10 mouse cellular contexts compared by ENCODE assay signal in genomic region chr11:63026651-63027141, GRCm38 (mm10). TPM values are rescaled to one million over a fixed set of nuclear protein-coding genes. Genes with fewer than 3 reads are reported as not detected.
DNase-seq lines count a peak whose midpoint lies in the region; ATAC-seq and TF ChIP-seq lines count a peak whose summit lies in the region.
"Had no signal": no experiment of that assay in that cellular context is flagged by ENCODE, and none has a peak within 500 bp of the region (broad histone marks: within the 10 kb centered on the region; RNA-seq: fewer than 3 reads in every experiment).

No protein-coding gene starts in this region.

- H3K9me3 ChIP-seq in lung, postnatal 0 days (ENCODE audit: low read length): no peaks in the 10 kb centered on the region

- H3K27me3 ChIP-seq in lung, postnatal 0 days (replicated peaks; ENCODE audit: insufficient read depth, low read length): no peaks in the 10 kb centered on the region

- H3K4me2 ChIP-seq in lung, postnatal 0 days (replicated peaks; ENCODE audit: low read depth, low read length): no peak overlapping the region

- intact Hi-C loops in gastrocnemius, postnatal 36 days (cut with DNase I): loop anchor here (5.0 kb wide), 1 partner anchor 106 kb away; no protein-coding TSS in a partner anchor

- DNase-seq in layer of hippocampus, adult 18-20 months (ENCODE audit: low spot score in 2 of 2): peak; percentile 26 to 64
- no peak for DNase-seq in layer of hippocampus, postnatal 25 days (ENCODE audit: extremely low spot score in 1 of 2, low spot score in 1 of 2)
- DNase-seq in adrenal gland, postnatal 10 days: peak; percentile 76
- peak; percentile 70 to 77 for DNase-seq in gastrocnemius, postnatal 36 days
- DNase-seq in lung, postnatal 0 days (ENCODE audit: low spot score): peak; percentile 96
- no peak for DNase-seq in embryo, embryonic 10.5 days (ENCODE audit: low spot score)
- no peak for DNase-seq in embryo, embryonic 11 days
- no peak for DNase-seq in spleen, postnatal 36 days (ENCODE audit: low spot score in 2 of 2)

- H3K36me3 ChIP-seq in lung, postnatal 0 days (ENCODE audit: insufficient read depth, low read length): no peaks in the 10 kb centered on the region
- H3K36me3 ChIP-seq: G1E had no signal

- H3K4me1 ChIP-seq in lung, postnatal 0 days (ENCODE audit: insufficient read depth, low read depth, low read length): peaks cover 53% of the 10 kb centered on the region

- H3K27ac ChIP-seq in lung, postnatal 0 days (ENCODE audit: low read length): peak overlapping the region; percentile 73; the same call in 1 of the 2 replicates

- no peak overlapping the region for H3K4me3 ChIP-seq in lung, postnatal 0 days (ENCODE audit: low read depth, low read length)

- 14% methylated on average over 9 of the region's 9 CpGs for WGBS in lung, postnatal 0 days

- peak; percentile 97 for TF ChIP-seq EP300 in lung, postnatal 0 days (IDR thresholded peaks at IDR 0.05)

- TF ChIP-seq CTCF in lung, postnatal 0 days (IDR thresholded peaks at IDR 0.05): peak; percentile 11; the same call in 1 of the 2 replicates

- H3K9ac ChIP-seq in lung, postnatal 0 days (replicated peaks; ENCODE audit: low read depth): no peak overlapping the region

- peak; percentile 91 for ATAC-seq in lung, postnatal 0 days

RNA-seq across cellular contexts. Expression of gene Tekt3, which starts 34.8 kb away (rescaled TPM):
- total RNA-seq in layer of hippocampus, adult 18-20 months (2021): not detected
- total RNA-seq in layer of hippocampus, postnatal 25 days (2021): under 1 TPM in 1 of 2 experiments, not detected in 1; 0.20 TPM
- total RNA-seq in adrenal gland, postnatal 10 days (2021): not detected
- total RNA-seq in gastrocnemius, postnatal 36 days (2021): not detected
- 0.55 and 0.79 TPM in 2 replicates for polyA plus RNA-seq in lung, postnatal 0 days (2015; fragmentation: Nextera tagmentation; extraction: Ambion mirVana)
- total RNA-seq: layer of hippocampus, postnatal 36 days had no signal
- polyA plus RNA-seq: G1E had no signal

Comparison
In these comparisons a context has a peak if more than half of its experiments do, and no peak if none do; other contexts are left out.
1. DNase-seq: peak in layer of hippocampus, adult 18-20 months (2 of 2), adrenal gland, postnatal 10 days (single experiment), gastrocnemius, postnatal 36 days (2 of 2) and lung, postnatal 0 days (single experiment); none in layer of hippocampus, postnatal 25 days (0 of 2), embryo, embryonic 10.5 days (single experiment), embryo, embryonic 11 days (single experiment) and spleen, postnatal 36 days (0 of 2).